In genomic region chr11:53077641-53078040, GRCm38 (mm10) we compare ENCODE assay signal across 15 mouse cellular contexts.
A peak's percentile ranks its signal among the peaks of the same experiment; 100 is the strongest.
DNase-seq lines count a peak whose midpoint lies in the region.
"Had no signal": no experiment of that assay in that cellular context is flagged by ENCODE, and none has a peak within 500 bp of the region (broad histone marks: within the 10 kb centered on the region; RNA-seq: fewer than 3 reads in every experiment).

No protein-coding gene starts in this region.

- peak; percentile 13 to 24 for DNase-seq in cerebellum, adult 18-20 months
- no peak for DNase-seq in cerebellum, adult 8-10 months
- peak; percentile 49 to 72 for DNase-seq in cerebellum, postnatal 10 days
- DNase-seq in cerebellum, adult 11 months = no peak
- DNase-seq in cerebellum, postnatal 36 days = peak; percentile 37 to 61
- no peak for DNase-seq in adrenal gland, adult 2 months
- DNase-seq: adrenal gland, postnatal 14 days; B cell, adult 2 months; forebrain, postnatal 0 days; gastrocnemius, postnatal 25 days; heart, adult 18-20 months; heart, postnatal 10 days; heart, postnatal 36 days; kidney, adult 11 months; kidney, adult 8-10 months had no signal

Comparison
In these comparisons a context has a peak if more than half of its experiments do, and no peak if none do; other contexts are left out.
1. DNase-seq: peak in cerebellum, adult 18-20 months (2 of 2), cerebellum, postnatal 10 days (2 of 2) and cerebellum, postnatal 36 days (2 of 2); none in cerebellum, adult 8-10 months (single experiment), cerebellum, adult 11 months (single experiment) and adrenal gland, adult 2 months (single experiment).